Mouse (Mus musculus): ENCODE measurements at regions not wholly inside any gene's neighbourhood (a gene's known extent, or its start where the extent isn't known, plus 50 kb on each side); places are given as distances from the start of the nearest gene placed in this dataset.

DNA sequence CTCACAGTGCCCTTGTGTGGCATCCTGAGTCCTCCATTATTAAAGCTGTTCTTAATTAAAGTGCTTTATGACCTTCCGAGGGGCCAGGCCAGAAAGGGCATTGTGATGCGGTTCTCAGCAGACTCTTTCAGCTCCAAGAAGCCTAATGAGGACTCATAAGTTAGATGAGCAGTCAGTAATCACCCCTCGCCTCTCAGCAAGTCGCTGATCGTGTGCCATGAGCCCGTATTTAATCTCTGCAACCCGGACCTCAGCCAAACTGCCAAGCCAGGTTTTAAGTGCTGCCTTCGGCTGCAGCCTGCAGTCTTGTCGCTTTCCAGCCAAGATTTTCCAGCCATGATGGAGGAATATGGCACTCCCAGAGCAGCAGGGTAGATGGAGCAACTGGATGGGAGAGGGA, 56.1 kb upstream of the Rbfox1 start:
- Histone ChIP-seq H3K4me1 (ENCODE audit: control insufficient read depth, insufficient read depth, insufficient read length, low read length) (no peaks in the 10 kb centered on the region), H3K27ac (ENCODE audit: insufficient read depth, low read depth, low read length) (no peak overlapping the region), H3K27me3 (ENCODE audit: control insufficient read depth, insufficient read depth, low read length) (no peaks in the 10 kb centered on the region), H3K4me3 (ENCODE audit: low read depth, low read length) (no peak overlapping the region), H3K36me3 (ENCODE audit: control insufficient read depth, insufficient read depth, low read length) (no peaks in the 10 kb centered on the region)
- WGBS: 80% methylated on average over 9 of the region's 9 CpGs
- no peak for TF ChIP-seq POLR2A (IDR thresholded peaks at IDR 0.05; ENCODE audit: low read depth, low read length)
- TF ChIP-seq CTCF (IDR thresholded peaks at IDR 0.05; ENCODE audit: extremely low read depth, insufficient read length, insufficient replicate concordance, low read depth, low read length): no peak

DNA sequence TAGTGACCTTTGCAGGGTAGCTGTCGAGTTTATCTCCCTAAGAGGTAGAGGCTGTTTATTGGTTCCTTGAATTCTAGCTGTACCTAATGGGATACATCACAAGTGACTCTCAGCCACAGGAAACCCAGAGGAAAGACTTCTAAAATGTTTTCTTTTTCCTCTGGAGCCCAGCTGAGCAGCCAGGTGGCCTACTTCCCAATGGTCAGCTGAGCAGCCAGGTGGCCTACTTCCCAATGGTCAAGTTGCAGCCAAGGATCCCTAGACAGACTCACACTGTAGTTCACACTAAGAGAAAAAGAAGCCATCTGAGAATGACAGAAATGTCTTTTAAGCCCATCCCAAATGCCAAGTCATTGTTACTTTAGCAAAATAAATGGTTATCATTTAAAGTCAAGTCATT, 61.8 kb upstream of the Rbfox1 start:
- no peak for TF ChIP-seq CTCF (IDR thresholded peaks at IDR 0.05; ENCODE audit: extremely low read depth, insufficient read length, insufficient replicate concordance, low read depth, low read length)
- no peak for TF ChIP-seq POLR2A (IDR thresholded peaks at IDR 0.05; ENCODE audit: low read depth, low read length)
- Histone ChIP-seq H3K4me3 (ENCODE audit: low read depth, low read length) (no peak overlapping the region), H3K27ac (ENCODE audit: insufficient read depth, low read depth, low read length) (no peak overlapping the region), H3K36me3 (ENCODE audit: control insufficient read depth, insufficient read depth, low read length) (no peaks in the 10 kb centered on the region), H3K4me1 (ENCODE audit: control insufficient read depth, insufficient read depth, insufficient read length, low read length) (no peaks in the 10 kb centered on the region), H3K27me3 (ENCODE audit: control insufficient read depth, insufficient read depth, low read length) (no peaks in the 10 kb centered on the region)
- WGBS: 14% methylated on average over 1 of the region's 1 CpGs

DNA sequence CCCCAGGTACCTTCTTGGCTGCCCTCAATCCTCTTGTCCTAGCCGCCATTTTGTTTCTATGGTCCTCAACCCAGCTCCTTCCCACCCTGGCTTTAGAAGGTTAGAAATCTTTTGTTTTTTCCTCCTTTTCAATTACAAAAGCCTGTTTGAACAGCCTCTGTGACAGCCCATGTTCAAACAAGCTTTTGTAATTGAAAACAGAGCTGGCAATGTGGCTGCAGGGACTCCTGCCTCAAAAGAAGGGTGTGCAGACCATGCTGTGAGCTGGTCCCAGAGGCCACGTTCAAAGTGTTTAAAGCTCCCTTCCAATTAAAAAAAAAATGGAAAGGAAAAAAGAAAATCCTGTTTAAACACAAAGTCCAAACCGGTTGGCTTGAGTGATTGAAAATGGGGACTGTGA, 68.0 kb upstream of the Rbfox1 start:
- Histone ChIP-seq H3K27ac (ENCODE audit: insufficient read depth, low read depth, low read length) (no peak overlapping the region), H3K4me3 (ENCODE audit: low read depth, low read length) (no peak overlapping the region), H3K4me1 (ENCODE audit: control insufficient read depth, insufficient read depth, insufficient read length, low read length) (no peaks in the 10 kb centered on the region), H3K27me3 (ENCODE audit: control insufficient read depth, insufficient read depth, low read length) (no peaks in the 10 kb centered on the region), H3K36me3 (ENCODE audit: control insufficient read depth, insufficient read depth, low read length) (no peaks in the 10 kb centered on the region)
- TF ChIP-seq CTCF (IDR thresholded peaks at IDR 0.05; ENCODE audit: extremely low read depth, insufficient read length, insufficient replicate concordance, low read depth, low read length) (no peak), POLR2A (IDR thresholded peaks at IDR 0.05; ENCODE audit: low read depth, low read length) (no peak)
- WGBS: 39% methylated on average over 3 of the region's 3 CpGs

DNA sequence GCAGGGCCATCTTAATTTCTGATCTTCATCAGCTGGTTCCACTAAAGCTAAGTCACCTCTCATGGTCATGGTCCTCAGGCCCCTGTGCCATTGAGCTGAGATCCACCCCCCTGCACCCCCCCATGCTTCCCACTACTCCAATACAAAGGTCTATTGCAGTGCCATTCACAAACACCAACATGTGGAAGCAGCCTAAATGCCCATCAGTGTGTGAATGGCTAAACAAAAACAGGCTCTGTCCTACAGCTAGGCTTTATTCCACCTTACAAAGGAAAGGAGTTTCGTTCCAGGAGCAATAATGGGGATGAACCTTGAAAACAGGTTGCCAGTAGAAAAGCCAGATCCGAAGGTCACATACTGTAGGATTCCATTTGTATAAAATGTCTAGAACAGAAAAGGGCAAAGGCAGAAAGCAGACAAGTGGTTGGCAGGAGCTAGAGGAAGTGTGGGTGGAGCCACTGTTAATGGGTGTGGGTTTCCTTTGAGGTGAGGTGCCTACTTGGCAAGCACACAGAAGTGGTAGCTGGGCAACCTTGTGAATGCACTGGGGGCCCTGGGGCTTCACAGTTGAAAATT, 72.8 kb upstream of the Rbfox1 start:
- Histone ChIP-seq H3K4me1 (ENCODE audit: control insufficient read depth, insufficient read depth, insufficient read length, low read length) (no peaks in the 10 kb centered on the region), H3K27me3 (ENCODE audit: control insufficient read depth, insufficient read depth, low read length) (no peaks in the 10 kb centered on the region), H3K4me3 (ENCODE audit: low read depth, low read length) (no peak overlapping the region), H3K36me3 (ENCODE audit: control insufficient read depth, insufficient read depth, low read length) (no peaks in the 10 kb centered on the region), H3K27ac (ENCODE audit: insufficient read depth, low read depth, low read length) (no peak overlapping the region)
- TF ChIP-seq CTCF (IDR thresholded peaks at IDR 0.05; ENCODE audit: extremely low read depth, insufficient read length, insufficient replicate concordance, low read depth, low read length) (no peak), POLR2A (IDR thresholded peaks at IDR 0.05; ENCODE audit: low read depth, low read length) (no peak)
- WGBS: 81% methylated on average over 2 of the region's 2 CpGs

DNA sequence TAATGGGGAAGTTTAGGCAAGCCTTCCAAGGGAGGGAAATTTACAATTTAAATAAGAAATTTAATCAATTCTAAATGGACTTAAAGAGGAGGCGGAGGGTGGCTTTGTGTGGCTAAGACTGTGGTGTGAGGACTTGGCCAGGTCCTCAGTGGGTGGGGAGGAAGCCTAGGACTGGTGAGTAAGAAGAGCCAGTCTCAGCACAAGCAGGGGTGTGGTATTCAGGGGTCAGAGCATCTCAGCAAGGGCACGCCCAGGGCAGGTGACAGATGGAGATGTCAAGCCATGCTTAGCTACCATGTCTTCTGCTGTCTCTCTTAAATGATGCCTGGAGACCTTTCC, 73.5 kb upstream of the Rbfox1 start:
- no peak overlapping the region for H3K27ac ChIP-seq (ENCODE audit: insufficient read depth, low read depth, low read length)
- H3K27me3 ChIP-seq (ENCODE audit: control insufficient read depth, insufficient read depth, low read length): no peaks in the 10 kb centered on the region
- TF ChIP-seq CTCF (IDR thresholded peaks at IDR 0.05; ENCODE audit: extremely low read depth, insufficient read length, insufficient replicate concordance, low read depth, low read length) (no peak), POLR2A (IDR thresholded peaks at IDR 0.05; ENCODE audit: low read depth, low read length) (no peak)
- 39% methylated on average over 2 of the region's 2 CpGs for WGBS
- no peaks in the 10 kb centered on the region for H3K4me1 ChIP-seq (ENCODE audit: control insufficient read depth, insufficient read depth, insufficient read length, low read length)
- H3K36me3 ChIP-seq (ENCODE audit: control insufficient read depth, insufficient read depth, low read length): no peaks in the 10 kb centered on the region
- H3K4me3 ChIP-seq (ENCODE audit: low read depth, low read length): no peak overlapping the region

DNA sequence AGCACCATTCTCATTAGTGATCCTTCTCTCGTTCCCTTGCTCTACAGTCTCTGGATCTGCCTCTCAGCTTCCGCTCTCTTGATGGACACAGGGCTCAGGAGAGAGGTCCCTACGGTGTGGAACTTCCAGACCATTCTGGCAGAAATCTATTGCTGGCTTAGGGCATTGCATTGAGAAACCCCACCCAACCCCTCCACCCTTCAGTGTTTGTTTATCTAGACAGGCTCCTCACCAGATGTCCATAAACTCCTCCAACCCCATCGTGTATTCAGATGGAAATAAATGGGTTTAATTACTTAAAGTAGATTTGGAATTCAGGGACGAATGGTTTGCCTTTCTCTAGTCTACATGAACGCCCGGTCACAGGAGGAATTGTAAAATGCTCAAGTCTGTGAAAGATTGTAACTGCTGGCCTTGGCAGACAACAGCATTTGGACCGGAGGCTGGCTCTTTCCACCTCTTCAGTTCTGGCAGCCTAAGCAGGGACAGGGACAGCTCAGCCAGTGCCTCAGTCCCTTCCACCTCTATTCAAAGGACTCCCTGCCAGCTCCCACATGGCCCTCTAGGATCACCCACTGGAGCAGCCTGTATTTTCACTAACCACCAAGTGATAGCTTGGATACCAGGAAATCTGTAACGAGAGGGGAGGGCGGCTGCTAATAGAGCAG, 74.0 kb upstream of the Rbfox1 start:
- 58% methylated on average over 10 of the region's 10 CpGs for WGBS
- Histone ChIP-seq H3K27ac (ENCODE audit: insufficient read depth, low read depth, low read length) (no peak overlapping the region), H3K36me3 (ENCODE audit: control insufficient read depth, insufficient read depth, low read length) (no peaks in the 10 kb centered on the region), H3K4me3 (ENCODE audit: low read depth, low read length) (no peak overlapping the region), H3K27me3 (ENCODE audit: control insufficient read depth, insufficient read depth, low read length) (no peaks in the 10 kb centered on the region), H3K4me1 (ENCODE audit: control insufficient read depth, insufficient read depth, insufficient read length, low read length) (no peaks in the 10 kb centered on the region)
- TF ChIP-seq CTCF (IDR thresholded peaks at IDR 0.05; ENCODE audit: extremely low read depth, insufficient read length, insufficient replicate concordance, low read depth, low read length) (no peak), POLR2A (IDR thresholded peaks at IDR 0.05; ENCODE audit: low read depth, low read length) (no peak)

DNA sequence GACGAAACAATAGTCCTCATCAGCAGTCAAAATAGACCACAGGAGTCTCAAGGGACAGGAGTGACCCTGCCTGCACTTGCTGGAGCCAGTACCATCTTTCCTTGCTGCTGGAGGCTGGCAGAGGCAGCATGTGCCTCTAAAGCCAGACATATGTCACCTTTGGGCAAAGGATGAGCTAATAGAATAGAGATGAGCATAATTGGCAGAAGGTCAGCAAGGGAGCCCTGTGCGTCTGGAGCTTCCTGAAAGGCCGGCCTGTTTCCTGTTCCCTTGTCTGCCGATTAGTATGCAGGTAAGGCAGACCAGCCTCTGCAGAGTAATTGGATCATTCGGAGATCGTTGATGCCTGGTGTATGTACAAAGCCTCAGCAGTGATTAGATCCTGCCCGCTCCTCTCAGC, 87.0 kb upstream of the Rbfox1 start:
- no peak overlapping the region for H3K4me3 ChIP-seq (ENCODE audit: low read depth, low read length)
- TF ChIP-seq POLR2A (IDR thresholded peaks at IDR 0.05; ENCODE audit: low read depth, low read length) (no peak), CTCF (IDR thresholded peaks at IDR 0.05; ENCODE audit: extremely low read depth, insufficient read length, insufficient replicate concordance, low read depth, low read length) (no peak)
- no peaks in the 10 kb centered on the region for H3K36me3 ChIP-seq (ENCODE audit: control insufficient read depth, insufficient read depth, low read length)
- H3K27ac ChIP-seq (ENCODE audit: insufficient read depth, low read depth, low read length): no peak overlapping the region
- 63% methylated on average over 7 of the region's 7 CpGs for WGBS
- H3K27me3 ChIP-seq (ENCODE audit: control insufficient read depth, insufficient read depth, low read length): no peaks in the 10 kb centered on the region
- H3K4me1 ChIP-seq (ENCODE audit: control insufficient read depth, insufficient read depth, insufficient read length, low read length): no peaks in the 10 kb centered on the region
